Mouse (Mus musculus) liver, postnatal 0 days (tissue): Measurements from ENCODE around the gene Inpp5a. TPM values are rescaled to one million over a fixed set of nuclear protein-coding genes. Genes with fewer than 3 reads are reported as not detected.

Experiments used
- ATAC-seq: fragments of 200-750 bp; cut with Nextera tagmentation; 2 replicates; pipeline ENCODE4 v1.8.0; 2017; ENCODE audit warnings: mild to moderate bottlenecking, moderate library complexity
- DNase-seq: peaks from one replicate; pipeline ENCODE4 v3.0.0-alpha.2; 2016
- H3K27ac ChIP-seq: fragments of 300-500 bp; sonication (generic); 2 replicates; pipeline ENCODE4 v1.5.1; 2014; ENCODE audit warnings: antibody characterized with exemption, moderate library complexity, mild to moderate bottlenecking, low read depth
- H3K27me3 ChIP-seq: fragments of 300-500 bp; sonication (generic); 2 replicates; pipeline ENCODE4 v1.6.1; 2014; ENCODE audit warnings: low read length, control low read depth, mixed read lengths; ENCODE audit not compliant: insufficient read depth
- H3K36me3 ChIP-seq: fragments of 300-500 bp; sonication (generic); replicated peaks from 2 replicates; pipeline ENCODE4 v1.6.1; 2014; ENCODE audit warnings: mild to moderate bottlenecking, control low read depth, low read length, moderate library complexity, mixed read lengths; ENCODE audit not compliant: insufficient read depth
- H3K4me1 ChIP-seq: fragments of 300-500 bp; sonication (generic); 2 replicates; pipeline ENCODE4 v1.6.1; 2014; ENCODE audit warnings: antibody characterized with exemption, mild to moderate bottlenecking, control low read depth; ENCODE audit not compliant: insufficient read depth
- H3K4me2 ChIP-seq: fragments of 300-500 bp; sonication (generic); 2 replicates; pipeline ENCODE4 v1.6.1; 2014; ENCODE audit warnings: low read depth, mild to moderate bottlenecking, low read length, moderate library complexity, mixed read lengths
- H3K4me3 ChIP-seq: fragments of 300-500 bp; sonication (generic); 2 replicates; pipeline ENCODE4 v1.5.1; 2014; ENCODE audit warnings: low read depth, low read length
- H3K9ac ChIP-seq: fragments of 300-500 bp; sonication (generic); replicated peaks from 2 replicates; pipeline ENCODE4 v1.6.1; 2014; ENCODE audit warnings: mild to moderate bottlenecking, moderate library complexity
- H3K9me3 ChIP-seq: fragments of 300-500 bp; sonication (generic); 2 replicates; pipeline ENCODE4 v1.6.1; 2016; ENCODE audit warnings: mild to moderate bottlenecking, control low read depth, low read length, mixed read lengths
- CTCF ChIP-seq: sonication (generic); IDR thresholded peaks from 2 replicates; pipeline ENCODE4 v1.5.1; 2016; ENCODE audit warnings: antibody characterized with exemption, low read depth
- EP300 ChIP-seq: IDR thresholded peaks from 2 replicates; pipeline ENCODE4 v1.6.1; 2016; ENCODE audit warnings: antibody characterized with exemption, low read depth, mild to moderate bottlenecking
- WGBS: fragments of 180-500 bp; shearing (Covaris S2); extraction: QIAGEN DNeasy Blood & Tissue Kit; methylation state at CpG from one replicate; pipeline ENCODE4 v1.1.7; 2014; ENCODE audit not compliant: insufficient replicate concordance; 5-methylcytosine and 5-hydroxymethylcytosine counted together
- polyA plus RNA-seq: library from polyadenylated mRNA; unstranded; fragments of >200 nt; fragmentation: Nextera tagmentation; extraction: Ambion mirVana; gene quantifications from 2 replicates; pipeline ENCODE4 v1.2.1, GENCODE M21; 2015

The Inpp5a gene
- polyA plus RNA-seq, 1 experiment from 2014 or later, result 6.0 TPM

GRCm38 (mm10) chr7:139579261-139579905, 190.5 kb downstream of the Inpp5a start:
- H3K36me3 ChIP-seq, result 0 out of 2 replicates have a peak, but pooled peaks cover 10% of the 10 kb centered on the region
- TF ChIP-seq EP300 (no peak), CTCF (no peak)
- no peaks in the 10 kb centered on the region for H3K9me3 ChIP-seq
- no peak for ATAC-seq
- no peak overlapping the region for H3K4me3 ChIP-seq
- H3K27me3 ChIP-seq, result peaks cover 52% of the 10 kb centered on the region
- peaks cover 3% of the 10 kb centered on the region for H3K4me1 ChIP-seq
- no peak overlapping the region for H3K27ac ChIP-seq
- H3K9ac ChIP-seq, result no peak overlapping the region
- no peak overlapping the region for H3K4me2 ChIP-seq
- DNase-seq, result no peak
- 78% methylated on average over 21 of the region's 21 CpGs for WGBS

GRCm38 (mm10) chr7:139580851-139581775, 192.2 kb downstream of the Inpp5a start:
- no peak overlapping the region for H3K27ac ChIP-seq
- peaks cover 70% of the 10 kb centered on the region for H3K27me3 ChIP-seq
- ATAC-seq (no peak), DNase-seq (no peak)
- peaks cover 3% of the 10 kb centered on the region for H3K4me1 ChIP-seq
- H3K9ac ChIP-seq, result no peak overlapping the region
- TF ChIP-seq EP300 (no peak), CTCF (no peak)
- H3K4me3 ChIP-seq, result no peak overlapping the region
- H3K9me3 ChIP-seq, result no peaks in the 10 kb centered on the region
- H3K36me3 ChIP-seq, result 0 out of 2 replicates have a peak, but pooled peaks cover 2% of the 10 kb centered on the region
- 3% methylated on average over 78 of the region's 78 CpGs for WGBS
- no peak overlapping the region for H3K4me2 ChIP-seq

DNA sequence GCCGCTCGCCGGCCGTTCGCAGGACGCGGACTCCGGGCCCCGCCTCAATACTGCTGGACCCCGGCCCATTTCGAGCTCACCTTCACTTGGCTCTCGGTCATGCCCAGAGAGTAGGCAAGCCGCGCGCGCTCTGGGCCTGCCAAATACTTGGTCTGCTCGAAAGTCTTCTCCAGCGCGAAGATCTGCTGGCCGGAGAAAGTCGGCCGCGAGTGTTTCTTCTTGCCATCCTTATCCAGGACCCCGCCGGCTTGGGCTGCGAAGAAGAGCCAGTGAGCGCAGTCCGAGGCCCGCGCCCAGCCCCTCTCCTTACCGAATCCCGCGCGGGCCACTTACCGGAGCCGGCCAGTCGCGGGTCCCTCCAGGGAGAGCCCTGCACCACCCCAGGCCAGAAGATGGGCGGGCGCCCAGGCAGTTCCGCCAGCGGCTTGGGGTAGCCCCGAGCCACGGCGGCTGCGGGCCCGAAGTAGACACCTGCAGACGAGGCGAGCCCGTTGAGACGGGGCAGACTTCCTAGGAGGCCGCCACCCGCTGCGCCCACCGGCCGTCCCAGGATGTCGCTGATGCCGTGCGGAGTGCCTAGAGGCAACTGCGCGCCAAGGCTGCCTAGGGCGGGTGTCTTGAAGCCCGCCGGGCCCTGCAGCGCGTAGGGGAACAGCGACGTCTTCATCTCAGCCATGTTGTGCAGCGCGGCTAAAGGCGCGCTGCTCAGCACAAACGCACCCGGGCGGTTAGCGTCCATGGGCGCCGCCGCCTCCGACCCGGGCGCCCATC, 193.1 kb downstream of the Inpp5a start:
- no peaks in the 10 kb centered on the region for H3K9me3 ChIP-seq
- DNase-seq (no peak), ATAC-seq (no peak)
- peaks cover 78% of the 10 kb centered on the region for H3K27me3 ChIP-seq
- no peak overlapping the region for H3K9ac ChIP-seq
- no peaks in the 10 kb centered on the region for H3K36me3 ChIP-seq
- H3K4me1 ChIP-seq, result peaks cover 3% of the 10 kb centered on the region
- H3K4me3 ChIP-seq, result peak overlapping the region; percentile 8; the same call in 1 of the 2 replicates
- TF ChIP-seq EP300 (no peak), CTCF (no peak)
- H3K4me2 ChIP-seq, result peak overlapping the region; percentile 22; the same call in 1 of the 2 replicates
- 2% methylated on average over 81 of the region's 82 CpGs for WGBS
- H3K27ac ChIP-seq, result no peak overlapping the region

DNA sequence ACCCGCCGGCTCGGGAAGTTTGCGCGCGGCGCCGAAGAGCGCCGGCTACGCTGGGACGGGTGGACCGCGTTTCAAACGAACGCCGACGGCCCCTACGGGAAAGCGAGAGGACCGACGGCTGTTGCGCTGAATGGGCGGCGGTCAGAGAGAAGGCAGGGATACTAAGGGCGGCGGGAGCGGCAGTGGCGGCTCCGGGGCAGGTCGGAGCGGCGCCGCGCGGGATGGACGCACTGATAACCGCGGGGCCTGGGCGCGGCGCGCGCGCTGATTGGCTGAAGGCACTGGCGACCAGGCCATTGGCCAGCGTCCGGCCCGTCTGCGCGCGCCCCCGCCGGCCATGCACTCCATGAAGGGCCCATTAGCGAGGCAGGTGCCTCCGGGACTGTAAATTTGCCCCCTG, 193.7 kb downstream of the Inpp5a start, which contains the start of gene Nkx6-2:
Gene Nkx6-2 (minus strand): TSS at position 203 of the 400 bp plus-strand sequence.
- Histone ChIP-seq H3K4me3 (peak within 1 kb of the TSS; percentile 8; the same call in 1 of the 2 replicates), H3K27me3 (peaks cover 85% of the 10 kb centered on the region), H3K9ac (no peak within 1 kb of the TSS), H3K36me3 (no peaks in the 10 kb centered on the region), H3K27ac (no peak within 1 kb of the TSS), H3K9me3 (no peaks in the 10 kb centered on the region), H3K4me2 (peak within 1 kb of the TSS; percentile 22), H3K4me1 (peaks cover 3% of the 10 kb centered on the region)
- no peak for DNase-seq
- TF ChIP-seq CTCF (no peak), EP300 (no peak)
- no peak for ATAC-seq
- 3% methylated on average over 46 of the region's 56 CpGs for WGBS

DNA sequence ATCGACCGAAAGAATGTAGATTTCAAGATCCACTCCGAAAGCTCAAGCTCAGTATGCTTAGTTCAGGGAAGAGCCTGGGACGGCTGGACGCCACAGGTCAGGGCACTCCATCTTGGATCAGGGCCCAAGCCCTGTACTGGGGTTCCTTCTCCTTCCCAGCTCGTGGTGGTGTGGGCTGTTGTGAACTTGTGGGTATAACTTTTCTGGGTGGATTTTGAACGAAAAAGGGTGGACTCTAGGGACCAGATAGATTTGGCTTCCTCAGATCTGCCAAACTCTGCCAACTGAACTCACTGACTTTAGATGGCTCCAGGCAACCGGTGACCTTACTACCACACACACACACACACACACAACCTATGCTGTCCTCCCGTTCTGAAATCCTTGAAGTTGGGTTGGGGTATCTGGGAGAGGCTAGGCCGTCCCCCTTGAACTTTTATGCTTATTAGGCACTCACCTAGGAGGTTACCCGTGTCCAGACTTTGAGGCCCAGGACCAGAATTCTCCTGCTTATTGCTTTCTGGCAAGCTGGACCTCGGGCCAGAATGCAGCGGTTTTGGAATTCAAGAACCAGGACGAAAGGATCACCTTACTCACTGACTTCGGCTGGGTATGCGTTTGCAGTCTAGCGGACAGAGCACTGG, 194.3 kb downstream of the Inpp5a start:
- H3K36me3 ChIP-seq, result no peaks in the 10 kb centered on the region
- WGBS, result 17% methylated on average over 17 of the region's 17 CpGs
- DNase-seq, result no peak
- H3K9ac ChIP-seq, result no peak overlapping the region
- TF ChIP-seq EP300 (no peak), CTCF (no peak)
- H3K4me3 ChIP-seq, result no peak overlapping the region
- H3K9me3 ChIP-seq, result no peaks in the 10 kb centered on the region
- no peak for ATAC-seq
- H3K4me1 ChIP-seq, result peaks cover 3% of the 10 kb centered on the region
- no peak overlapping the region for H3K27ac ChIP-seq
- peaks cover 90% of the 10 kb centered on the region for H3K27me3 ChIP-seq
- no peak overlapping the region for H3K4me2 ChIP-seq
